Mouse (Mus musculus) E14TG2a.4 (cell line): ENCODE data around the gene Egfl8.

ENCODE experiments used
- CTCF ChIP-seq: conservative IDR thresholded peaks from 2 replicates; pipeline ENCODE4 v1.5.1; 2014; ENCODE audit warnings: low read length
- NANOG ChIP-seq: IDR thresholded peaks from 2 replicates; pipeline ENCODE4 v1.6.1; 2014; ENCODE audit warnings: borderline replicate concordance, low read length, mixed read lengths
- POU5F1 ChIP-seq: IDR thresholded peaks from 2 replicates; pipeline ENCODE4 v1.6.1; 2014; ENCODE audit warnings: low read length, borderline replicate concordance

DNA sequence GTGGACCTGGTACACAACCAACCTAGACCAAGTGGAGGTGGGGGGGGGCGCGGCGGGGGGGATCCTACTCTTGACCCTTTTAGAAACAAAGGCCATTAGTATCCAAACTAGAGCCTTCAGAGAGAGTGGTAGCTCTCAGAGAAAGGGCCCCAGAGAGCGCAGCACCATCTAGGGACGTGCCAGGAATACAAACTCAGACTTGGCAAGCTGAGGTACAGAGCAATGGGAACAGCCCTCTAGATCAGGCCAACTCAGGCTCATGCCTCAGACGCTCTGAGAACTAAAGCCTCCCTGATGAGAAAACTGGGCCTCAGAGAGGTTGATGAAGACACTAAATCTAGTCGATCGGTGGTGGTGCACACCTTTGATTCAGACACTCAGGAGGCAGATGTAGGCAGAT lies 30.6 kb downstream of the Egfl8 start:
- no peak for TF ChIP-seq CTCF
- no peak for TF ChIP-seq NANOG
- TF ChIP-seq POU5F1, result no peak
